Mouse (Mus musculus) Patski (cell line): ENCODE data around the gene Egr2. TPM values are rescaled to one million over a fixed set of nuclear protein-coding genes. Genes with fewer than 3 reads are reported as not detected.
A peak's percentile ranks its signal among the peaks of the same experiment; 100 is the strongest.

Source experiments
- ATAC-seq: fragments of 100-300 bp; one replicate; pipeline ENCODE4 v1.8.0; 2021
- CTCF ChIA-PET: fragments of 350-600 bp; sonication (Branson Sonifier 250); formaldehyde crosslinking; loops from one replicate; lab custom pipeline; 2022; ENCODE audit warnings: inconsistent platforms; lab: Charles Lee
- POLR2A ChIA-PET: fragments of 350-600 bp; sonication (Branson Sonifier 250); formaldehyde crosslinking; loops from one replicate; lab custom pipeline; 2022; ENCODE audit warnings: antibody characterized with exemption, inconsistent platforms; lab: Charles Lee
- DNase-seq: peaks from one replicate; pipeline ENCODE4 v3.0.0-alpha.2; 2011; ENCODE audit warnings: low read depth, low spot score
- H3K27me3 ChIP-seq: fragments of 371-371 bp; one replicate; pipeline ENCODE4 v1.5.1; 2021
- CTCF ChIP-seq: fragments of 100-300 bp; IDR thresholded peaks from one replicate; pipeline ENCODE4 v1.5.1; 2021
- in situ Hi-C: fragments of 300-500 bp; cut with MboI; formaldehyde crosslinking; loops from 3 replicates; pipeline ENCODE4 v1.11.1; 2018; ENCODE audit warnings: low pct_unique_long_range_greater_than_20kb, mixed read lengths
- polyA plus RNA-seq: library from polyadenylated mRNA; unstranded; gene quantifications from one replicate; pipeline ENCODE4 v1.2.3, GENCODE M21; 2021

Gene Egr2
- polyA plus RNA-seq, 1 experiment from 2014 or later = 2.4 TPM

- ATAC-seq (peak; percentile 79), DNase-seq (peak; percentile 66)
- in situ Hi-C loops = loop anchor here (5.0 to 10.0 kb wide), 3 partner anchors 190 to 447 kb away; no protein-coding TSS in a partner anchor
- CTCF ChIA-PET = interaction anchor here (1.2 to 2.5 kb wide), 4 partner anchors 186 to 322 kb away, joined by 5 to 19 read pairs (median 6); no protein-coding TSS in a partner anchor
- TF ChIP-seq CTCF = no peak
- H3K27me3 ChIP-seq = peaks cover 35% of the 10 kb centered on the region
- POLR2A ChIA-PET = interaction anchor here (0.6 to 1.4 kb wide), 3 partner anchors 11 to 246 kb away, joined by 3 to 8 read pairs (median 3); partner anchors contain the start of gene Ado
These were observed 2.1 kb downstream of the Egr2 start for GRCm38 (mm10) chr10:67537151-67537994.

DNA sequence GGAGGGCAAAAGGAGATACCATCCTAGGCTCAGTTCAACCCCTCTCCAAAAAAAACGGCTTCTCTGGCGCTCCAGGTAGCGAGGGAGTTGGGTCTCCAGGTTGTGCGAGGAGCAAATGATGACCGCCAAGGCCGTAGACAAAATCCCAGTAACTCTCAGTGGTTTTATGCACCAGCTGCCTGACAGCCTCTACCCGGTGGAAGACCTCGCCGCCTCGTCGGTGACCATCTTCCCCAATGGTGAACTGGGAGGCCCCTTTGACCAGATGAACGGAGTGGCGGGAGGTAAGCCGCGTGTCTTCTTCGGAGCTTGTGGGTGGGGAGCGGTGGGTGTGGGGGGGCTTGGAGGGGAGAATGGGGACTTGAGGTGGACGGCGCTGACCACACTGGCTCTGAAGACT lies 2.8 kb downstream of the Egr2 start:
- CTCF ChIA-PET = interaction anchor here (2.5 kb wide), 1 partner anchor 321 kb away, joined by 7 read pairs; no protein-coding TSS in a partner anchor
- H3K27me3 ChIP-seq = peaks cover 33% of the 10 kb centered on the region
- no peak for ATAC-seq
- POLR2A ChIA-PET = interaction anchor here (0.6 to 1.4 kb wide), 3 partner anchors 10 to 245 kb away, joined by 3 to 8 read pairs (median 3); partner anchors contain the start of gene Ado
- in situ Hi-C loops = loop anchor here (5.0 to 10.0 kb wide), 3 partner anchors 189 to 447 kb away; no protein-coding TSS in a partner anchor
- no peak for TF ChIP-seq CTCF
- DNase-seq = no peak

DNA sequence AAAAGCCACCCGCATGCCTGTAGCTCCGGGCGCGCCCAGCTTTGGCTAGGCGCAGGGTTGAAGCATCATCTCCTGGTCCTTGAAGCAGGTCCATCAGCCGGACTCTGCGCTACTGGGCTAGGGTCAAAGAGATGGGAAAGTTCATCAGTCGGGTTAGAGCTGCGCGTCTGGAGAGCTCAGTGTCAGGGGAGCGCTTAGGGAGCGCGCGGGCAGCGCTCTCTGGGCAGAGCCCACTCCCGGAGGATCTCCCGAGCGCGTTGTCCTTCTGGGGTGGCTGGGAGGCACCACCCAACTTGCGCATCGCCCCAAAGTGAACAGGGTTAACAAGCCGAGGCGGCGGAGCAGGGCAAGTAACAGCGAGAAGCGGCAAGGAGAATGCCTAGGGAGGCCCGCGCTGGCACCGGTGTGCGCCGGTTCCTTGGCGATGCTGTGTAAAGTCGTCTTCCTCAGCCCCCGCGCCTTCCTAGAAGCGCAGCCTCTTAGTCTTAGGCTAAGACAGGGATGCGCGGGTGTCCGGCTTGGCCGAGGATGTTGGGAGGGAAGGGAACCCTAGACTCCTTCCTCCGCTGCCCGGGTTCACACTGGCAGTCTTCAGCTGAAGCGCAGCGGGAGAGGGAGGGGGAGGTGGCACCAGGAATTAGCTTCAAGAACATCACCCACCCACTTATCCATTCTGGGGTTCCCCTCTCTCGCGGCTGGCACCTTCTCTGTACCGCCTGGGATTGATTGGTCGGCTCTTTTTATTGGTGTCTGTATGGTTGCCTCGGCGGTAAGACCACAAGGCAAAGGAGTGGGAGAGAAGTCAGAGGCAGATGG lies 3.5 kb downstream of the Egr2 start:
- peaks cover 28% of the 10 kb centered on the region for H3K27me3 ChIP-seq
- no peak for DNase-seq
- TF ChIP-seq CTCF = no peak
- ATAC-seq = no peak
- ChIA-PET CTCF (no interaction called here), POLR2A (interaction anchor here (0.9 kb wide), 1 partner anchor 10 kb away, joined by 3 read pairs; the partner anchor contains the start of gene Ado)
- in situ Hi-C loops = loop anchor here (5.0 to 10.0 kb wide), 3 partner anchors 189 to 446 kb away; no protein-coding TSS in a partner anchor

DNA sequence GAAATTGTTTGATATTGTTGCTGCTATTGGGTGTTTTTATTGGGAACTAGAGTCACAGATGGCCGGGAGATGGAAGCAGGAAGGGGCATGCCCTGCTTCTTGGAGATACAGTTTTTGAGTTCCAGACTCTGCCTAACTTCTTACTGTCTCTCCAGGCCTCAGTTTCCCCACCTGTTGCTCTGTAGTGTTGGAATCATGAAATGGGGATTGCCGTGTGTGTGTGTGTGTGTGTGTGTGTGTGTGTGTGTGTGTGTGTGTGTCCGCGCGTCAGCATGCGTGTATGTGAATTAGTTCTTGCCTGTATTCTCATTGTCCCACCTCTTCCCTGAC lies 4.1 kb downstream of the Egr2 start:
- H3K27me3 ChIP-seq = peaks cover 24% of the 10 kb centered on the region
- in situ Hi-C loops = loop anchor here (5.0 to 10.0 kb wide), 3 partner anchors 188 to 445 kb away; no protein-coding TSS in a partner anchor
- ATAC-seq (no peak), DNase-seq (no peak)
- no peak for TF ChIP-seq CTCF
- ChIA-PET POLR2A (no interaction called here), CTCF (interaction anchor here (1.4 kb wide), 1 partner anchor 10 kb away, joined by 3 read pairs; the partner anchor contains the start of gene Ado)

DNA sequence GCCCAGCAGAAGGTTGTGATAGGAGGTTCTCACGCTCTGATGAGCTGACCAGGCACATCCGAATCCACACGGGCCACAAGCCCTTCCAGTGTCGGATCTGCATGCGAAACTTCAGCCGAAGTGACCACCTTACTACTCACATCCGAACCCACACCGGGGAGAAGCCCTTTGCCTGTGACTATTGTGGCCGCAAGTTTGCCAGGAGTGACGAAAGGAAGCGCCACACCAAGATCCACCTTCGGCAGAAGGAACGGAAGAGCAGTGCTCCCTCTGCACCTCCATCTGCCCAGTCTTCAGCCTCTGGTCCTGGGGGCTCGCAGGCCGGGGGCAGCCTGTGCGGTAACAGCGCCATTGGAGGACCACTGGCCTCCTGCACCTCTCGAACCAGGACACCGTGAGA lies 5.3 kb downstream of the Egr2 start:
- in situ Hi-C loops = loop anchor here (10.0 kb wide), 1 partner anchor 616 kb away; no protein-coding TSS in a partner anchor
- ChIA-PET CTCF (interaction anchor here (1.4 kb wide), 1 partner anchor 9 kb away, joined by 3 read pairs; the partner anchor contains the start of gene Ado), POLR2A (no interaction called here)
- no peak for DNase-seq
- ATAC-seq = no peak
- H3K27me3 ChIP-seq = peaks cover 13% of the 10 kb centered on the region
- no peak for TF ChIP-seq CTCF

DNA sequence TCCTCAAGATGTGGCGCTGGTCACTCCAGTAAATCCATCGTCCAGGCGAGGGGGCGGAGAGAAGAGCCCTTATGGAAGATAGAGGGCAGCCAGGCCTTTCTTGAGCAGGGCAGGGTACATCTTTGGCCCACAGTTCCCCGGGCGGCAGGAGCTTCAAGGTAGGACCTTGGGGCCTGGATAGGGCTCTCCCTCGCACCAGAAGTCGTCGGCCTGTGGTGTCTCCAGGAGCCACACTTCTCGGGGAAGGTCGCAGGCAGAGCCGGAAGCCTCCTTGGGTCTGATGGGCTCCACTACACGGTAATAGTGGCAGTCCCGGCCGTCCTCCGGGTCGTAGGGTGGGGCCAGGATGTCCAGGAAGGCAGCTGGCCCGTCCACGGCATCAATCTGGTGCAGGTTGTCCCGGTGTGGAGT lies 12.6 kb downstream of the Egr2 start:
- in situ Hi-C loops = loop anchor here (10.0 kb wide), 1 partner anchor 623 kb away; no protein-coding TSS in a partner anchor
- H3K27me3 ChIP-seq = no peaks in the 10 kb centered on the region
- CTCF ChIA-PET = no interaction called here
- no peak for TF ChIP-seq CTCF
- POLR2A ChIA-PET = interaction anchor here (1.7 kb wide), 1 partner anchor 11 kb away, joined by 8 read pairs; no protein-coding TSS in a partner anchor
- no peak for DNase-seq
- ATAC-seq = peak; percentile 11

DNA sequence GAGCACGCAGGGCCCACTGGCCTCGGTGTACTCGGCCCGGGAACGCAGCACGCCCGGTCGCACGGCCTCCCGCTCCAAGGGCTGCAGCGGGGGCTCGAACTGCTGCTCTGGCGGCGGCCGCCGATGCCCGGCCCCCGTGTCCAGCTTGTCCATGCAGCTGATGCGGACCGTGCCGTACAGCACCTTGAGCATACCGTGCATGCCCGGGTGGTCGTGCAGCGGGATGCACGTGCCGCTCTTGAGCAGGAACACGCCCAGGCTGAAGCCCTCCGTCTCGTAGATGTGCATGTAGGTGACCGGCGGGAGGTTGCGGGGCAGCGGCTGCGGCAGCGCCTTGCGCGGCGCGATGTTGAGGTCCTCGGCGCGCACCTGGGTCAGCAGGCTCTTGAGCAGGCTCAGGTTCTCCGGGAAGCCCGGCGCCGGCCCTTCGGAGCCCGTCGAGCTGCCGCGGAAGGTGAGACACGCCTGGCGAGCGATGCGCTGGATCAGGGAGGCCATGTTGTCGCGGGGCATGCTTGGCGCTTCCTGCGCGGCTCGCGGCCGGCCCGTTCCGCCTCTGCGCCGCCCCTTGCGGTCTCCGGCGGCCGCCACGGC lies 13.1 kb downstream of the Egr2 start:
- DNase-seq (no peak), ATAC-seq (peak; percentile 35)
- no peak for TF ChIP-seq CTCF
- in situ Hi-C loops = loop anchor here (10.0 kb wide), 1 partner anchor 624 kb away; no protein-coding TSS in a partner anchor
- CTCF ChIA-PET = no interaction called here
- POLR2A ChIA-PET = interaction anchor here (1.1 to 1.7 kb wide), 2 partner anchors 10 to 11 kb away, joined by 3 to 8 read pairs; no protein-coding TSS in a partner anchor
- H3K27me3 ChIP-seq = no peaks in the 10 kb centered on the region

DNA sequence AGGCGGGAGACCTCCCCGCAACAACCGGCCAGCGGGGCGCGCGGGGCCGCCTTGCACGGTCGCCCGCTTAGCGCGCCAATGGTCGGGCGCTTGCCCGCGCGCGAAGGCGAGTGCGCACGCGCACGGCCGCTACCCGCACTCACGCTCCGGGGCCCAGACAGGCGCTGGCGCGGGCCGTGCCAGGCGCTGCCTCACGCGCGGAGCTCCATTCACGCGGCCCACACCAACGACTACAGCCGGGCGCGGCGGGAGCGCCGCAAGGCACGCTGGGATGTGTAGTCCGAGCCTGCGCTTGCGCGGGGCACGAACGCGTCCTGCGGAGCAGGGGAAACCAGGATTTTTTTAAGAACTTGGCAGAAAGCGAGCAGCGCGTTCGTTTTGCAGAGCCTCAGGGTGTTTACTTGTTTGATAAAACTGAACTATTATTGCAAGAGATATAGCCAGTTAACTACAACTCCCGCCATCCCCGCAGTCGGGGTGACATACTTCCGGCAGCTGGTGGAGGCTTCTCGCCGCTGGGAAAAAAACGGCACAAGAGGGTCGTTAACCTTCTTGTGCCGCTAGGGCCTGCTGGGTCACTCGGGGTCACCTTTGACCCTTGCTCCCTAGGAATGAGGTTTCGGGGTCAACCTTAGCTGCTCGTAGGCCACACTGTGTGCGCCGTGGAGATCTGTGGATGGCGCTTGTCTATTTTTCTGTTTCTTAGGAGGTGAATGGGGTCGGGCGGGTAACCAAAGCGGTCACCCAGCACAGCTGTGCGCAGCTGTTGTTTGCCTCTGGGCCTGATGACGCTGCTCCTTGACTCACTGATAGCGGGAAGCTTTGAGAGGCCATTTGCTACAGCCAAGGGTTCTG lies 13.8 kb downstream of the Egr2 start, which contains the start of gene Ado:
Gene Ado, minus strand, starts transcription at position 79 of the 855 bp plus-strand sequence.
- CTCF ChIA-PET = interaction anchor here (0.9 kb wide), 1 partner anchor 9 kb away, joined by 3 read pairs; no protein-coding TSS in a partner anchor
- H3K27me3 ChIP-seq = no peaks in the 10 kb centered on the region
- peak; percentile 57 for DNase-seq
- no peak for TF ChIP-seq CTCF
- POLR2A ChIA-PET = interaction anchor here (1.1 to 1.7 kb wide), 2 partner anchors 11 to 12 kb away, joined by 3 to 8 read pairs; no protein-coding TSS in a partner anchor
- peak; percentile 89 for ATAC-seq
- in situ Hi-C loops = loop anchor here (10.0 kb wide), 1 partner anchor 624 kb away; no protein-coding TSS in a partner anchor
